Mouse (Mus musculus) left cerebral cortex, postnatal 14 days (tissue): ENCODE data around the gene Rgsl1. TPM values are rescaled to one million over a fixed set of nuclear protein-coding genes. Genes with fewer than 3 reads are reported as not detected.

Source experiments
- DNase-seq, 2 experiments: peaks; one replicate each; pipeline ENCODE4 v3.0.0; 2021 to 2022; ENCODE audit warnings: low spot score in 2 of 2, mixed read lengths in 1 of 2
- intact Hi-C: fragments of 180-260 bp; cut with DNase I; formaldehyde crosslinking; loops from one replicate; pipeline ENCODE4 v1.15.1; 2025
- total RNA-seq, 2 experiments: library from RNA; stranded (reverse); gene quantifications; 2 replicates each; pipeline ENCODE4 v1.2.3; 2021

Rgsl1 gene
- total RNA-seq, 2 experiments from 2014 or later = 0.92 to 1.2 TPM

- peak; percentile 65 to 83 for DNase-seq
- intact Hi-C loops = loop anchor here (1.0 to 5.0 kb wide), 3 partner anchors 61 to 436 kb away; no protein-coding TSS in a partner anchor
These were observed 97.2 kb downstream of the Rgsl1 start for GRCm38 (mm10) chr1:153746728-153747127.

DNA sequence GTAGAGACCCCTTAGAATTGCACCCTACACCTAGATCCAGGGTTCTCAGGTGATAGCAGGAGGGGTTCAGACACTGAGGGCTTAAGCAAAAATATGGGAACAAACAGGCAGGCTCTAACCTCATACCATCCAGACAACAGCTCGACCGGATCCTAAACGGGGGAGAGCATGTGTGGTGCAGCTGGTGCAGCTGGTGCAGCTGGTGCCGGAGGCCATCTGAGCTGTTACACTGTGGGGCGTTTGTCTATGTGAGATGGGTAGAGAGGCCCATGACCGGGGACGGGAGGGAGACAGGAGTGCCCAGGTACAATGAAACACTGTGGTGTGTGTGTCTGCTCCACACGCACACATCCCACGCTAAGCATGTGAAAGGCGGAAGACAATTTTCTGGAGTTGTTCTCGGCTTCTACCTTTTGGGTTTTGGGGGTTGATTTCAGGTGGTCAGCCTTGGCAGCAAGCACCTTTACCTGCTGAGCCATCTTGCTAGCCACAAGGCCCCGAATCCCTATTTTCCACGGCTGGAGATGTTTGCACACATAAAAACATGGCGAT is 97.7 kb downstream of the Rgsl1 start:
- intact Hi-C loops = loop anchor here (1.0 to 5.0 kb wide), 3 partner anchors 61 to 436 kb away; no protein-coding TSS in a partner anchor
- no peak for DNase-seq

DNA sequence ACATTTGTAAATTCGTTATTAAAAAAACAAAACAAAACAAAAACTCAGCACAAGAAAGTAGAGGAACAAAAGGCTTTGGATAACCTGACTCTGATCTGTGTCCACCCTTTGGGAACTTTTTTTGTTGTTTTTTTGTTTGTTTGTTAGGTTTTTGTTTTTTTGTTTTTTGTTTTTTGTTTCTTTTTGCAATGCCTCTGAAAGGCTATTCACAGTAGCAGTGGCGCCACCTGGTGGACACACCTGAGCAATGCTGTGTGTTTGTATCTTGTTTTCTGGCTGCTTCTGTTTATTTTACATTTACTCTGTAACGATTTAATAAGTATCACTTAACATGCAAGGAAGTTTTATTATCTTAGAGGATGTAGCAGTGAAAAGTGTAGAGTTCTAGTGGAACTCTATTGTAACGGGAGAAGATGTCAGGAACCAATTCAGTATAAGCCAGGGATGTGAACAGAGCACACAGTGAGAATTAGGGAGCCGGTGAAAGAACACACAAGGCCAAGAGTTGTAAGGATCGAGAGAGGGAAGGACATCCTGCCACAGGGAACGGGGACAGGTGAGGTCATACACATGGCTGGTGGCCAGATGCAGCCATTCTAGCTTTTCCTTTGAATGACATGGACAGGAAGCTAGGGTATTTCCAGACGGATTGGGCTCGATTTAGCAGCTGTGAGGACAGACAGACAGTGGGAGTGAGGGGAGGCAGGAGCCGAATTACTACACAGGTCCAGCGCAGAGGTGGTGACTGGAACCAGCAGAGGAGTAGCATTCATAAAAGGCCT is 101.4 kb downstream of the Rgsl1 start:
- peak; percentile 83 to 87 for DNase-seq
- intact Hi-C loops = loop anchor here (1.0 to 5.0 kb wide), 2 partner anchors 65 to 183 kb away; no protein-coding TSS in a partner anchor

DNA sequence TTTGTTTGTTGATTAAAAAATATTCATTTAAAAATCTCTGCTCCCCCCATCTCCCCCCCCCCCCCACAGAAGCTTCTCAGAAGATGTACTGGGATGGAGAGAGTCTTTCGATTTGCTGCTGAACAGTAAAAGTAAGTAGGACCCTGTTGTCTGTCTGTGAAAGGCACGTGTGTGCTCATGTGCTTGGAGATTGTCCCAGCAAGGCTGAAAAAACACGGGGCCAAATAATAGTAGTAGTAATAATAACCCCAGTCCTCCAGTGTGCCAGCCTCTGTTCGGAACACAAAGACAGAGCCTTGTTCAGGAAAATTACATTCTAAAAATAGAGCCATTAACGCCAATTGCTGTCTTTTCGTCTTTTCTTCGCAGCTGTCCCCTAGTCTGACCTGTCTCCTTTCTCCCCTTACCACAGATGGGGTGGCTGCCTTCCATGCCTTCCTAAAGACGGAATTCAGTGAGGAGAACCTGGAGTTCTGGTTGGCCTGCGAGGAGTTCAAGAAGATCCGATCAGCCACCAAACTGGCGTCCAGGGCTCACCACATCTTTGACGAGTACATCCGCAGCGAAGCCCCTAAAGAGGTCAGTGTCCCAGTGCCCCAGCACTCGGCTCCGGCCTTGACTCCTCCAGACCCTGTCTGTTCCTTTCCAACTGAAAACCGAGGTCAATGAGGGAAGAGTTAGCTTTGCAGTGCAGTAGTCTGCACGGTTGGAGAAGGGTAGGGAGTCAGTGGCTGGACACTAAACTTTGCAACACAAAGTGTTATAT is 102.2 kb downstream of the Rgsl1 start:
- no peak for DNase-seq
- intact Hi-C loops = loop anchor here (1.0 to 5.0 kb wide), 2 partner anchors 64 to 182 kb away; no protein-coding TSS in a partner anchor

DNA sequence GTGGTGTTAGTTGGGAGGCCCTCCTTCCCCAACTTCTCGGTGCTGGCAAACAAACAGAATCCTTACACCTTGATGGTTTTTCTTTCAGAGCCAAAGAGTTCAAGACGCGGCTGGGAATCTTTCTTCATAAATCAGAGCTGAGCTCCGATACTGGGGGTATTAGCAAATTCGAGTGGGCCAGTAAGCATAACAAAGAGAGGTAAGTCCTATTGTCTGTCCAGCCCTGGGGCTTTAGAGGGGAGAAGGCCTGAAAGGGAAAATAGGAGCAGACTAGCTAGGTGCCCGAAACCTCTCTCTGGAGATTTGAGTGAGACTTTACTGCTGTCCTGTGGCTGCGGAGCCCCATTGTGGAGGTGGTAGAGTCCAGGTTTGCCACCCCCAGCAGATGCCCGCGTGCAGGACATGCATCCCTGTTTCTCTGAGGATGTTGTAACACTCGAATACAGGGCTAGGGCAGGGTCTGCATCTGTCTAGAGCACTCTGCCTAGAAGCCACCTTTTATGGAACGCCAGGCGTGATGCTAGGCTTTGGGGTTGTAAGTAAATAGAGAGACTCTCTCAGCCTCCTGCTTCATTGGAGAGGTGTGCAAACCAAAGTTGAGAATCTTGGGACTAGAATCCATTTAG is 103.1 kb downstream of the Rgsl1 start:
- DNase-seq = no peak
- intact Hi-C loops = loop anchor here (5.0 kb wide), 1 partner anchor 64 kb away; no protein-coding TSS in a partner anchor

- intact Hi-C loops = loop anchor here (5.0 kb wide), 1 partner anchor 63 kb away; no protein-coding TSS in a partner anchor
- DNase-seq = peak in 1 of 2 experiments; percentile 61
These were observed 103.8 kb downstream of the Rgsl1 start, which contains the start of gene Rgs16 for GRCm38 (mm10) chr1:153740145-153740544. Gene Rgs16, plus strand, starts transcription at chr1:153740349.

DNA sequence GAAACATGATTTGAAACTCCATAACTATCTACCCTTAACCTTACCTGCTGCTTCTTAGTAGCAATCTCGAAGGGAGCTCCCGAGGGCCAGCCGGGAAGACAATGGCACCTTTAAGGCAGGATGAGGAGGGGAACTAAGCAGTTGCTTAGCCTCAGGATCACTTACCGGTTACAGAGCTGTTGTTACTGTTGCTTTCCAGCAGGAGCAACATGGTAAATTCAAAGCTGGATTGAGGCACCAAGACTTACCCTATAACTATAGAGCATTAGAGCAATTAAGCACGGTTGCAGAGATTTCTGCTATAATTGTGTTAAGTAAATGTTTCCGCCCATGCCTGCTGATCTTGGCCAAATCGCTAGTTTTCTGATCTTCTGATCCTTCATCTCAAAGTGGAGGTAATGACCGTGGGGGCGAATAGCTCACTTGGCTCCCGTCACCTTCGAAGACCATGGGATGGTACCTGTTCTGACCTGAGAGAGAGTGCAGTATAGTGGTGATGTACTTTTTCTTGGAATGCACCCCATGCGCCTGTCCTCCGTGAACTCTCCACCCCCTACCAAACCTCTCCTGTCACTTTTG is 104.4 kb downstream of the Rgsl1 start:
- intact Hi-C loops = loop anchor here (5.0 kb wide), 1 partner anchor 62 kb away; no protein-coding TSS in a partner anchor

GRCm38 (mm10) chr1:153737101-153738085 is 106.5 kb downstream of the Rgsl1 start:
- no peak for DNase-seq
- intact Hi-C loops = no loop called here

More for the DNA sequence above, 104.4 kb downstream of the Rgsl1 start:
- no peak for DNase-seq

DNA sequence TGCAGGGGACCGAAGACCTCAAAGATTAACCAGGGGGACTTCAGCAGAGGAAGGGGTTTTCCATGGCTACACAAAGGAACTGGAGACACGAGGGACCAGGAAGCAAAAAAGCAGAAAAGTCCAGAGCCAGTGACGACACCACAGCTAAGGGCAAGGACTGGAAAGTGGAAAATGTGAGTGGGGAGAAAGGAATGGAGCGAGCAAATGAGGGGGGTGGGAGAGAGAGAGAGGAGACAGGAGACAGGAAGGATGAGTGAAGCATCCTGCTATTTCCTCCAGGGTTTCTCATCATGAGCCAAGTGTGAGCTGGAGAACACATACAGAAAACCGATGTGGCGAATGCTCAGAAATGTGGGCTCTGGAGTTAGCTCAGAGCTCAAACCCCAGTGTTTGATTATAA is 107.8 kb downstream of the Rgsl1 start:
- no peak for DNase-seq
- intact Hi-C loops = no loop called here

GRCm38 (mm10) chr1:153734866-153735265 is 109.1 kb downstream of the Rgsl1 start:
- no peak for DNase-seq
- intact Hi-C loops = no loop called here

GRCm38 (mm10) chr1:153733181-153733580 is 110.8 kb downstream of the Rgsl1 start:
- intact Hi-C loops = no loop called here
- no peak for DNase-seq

DNA sequence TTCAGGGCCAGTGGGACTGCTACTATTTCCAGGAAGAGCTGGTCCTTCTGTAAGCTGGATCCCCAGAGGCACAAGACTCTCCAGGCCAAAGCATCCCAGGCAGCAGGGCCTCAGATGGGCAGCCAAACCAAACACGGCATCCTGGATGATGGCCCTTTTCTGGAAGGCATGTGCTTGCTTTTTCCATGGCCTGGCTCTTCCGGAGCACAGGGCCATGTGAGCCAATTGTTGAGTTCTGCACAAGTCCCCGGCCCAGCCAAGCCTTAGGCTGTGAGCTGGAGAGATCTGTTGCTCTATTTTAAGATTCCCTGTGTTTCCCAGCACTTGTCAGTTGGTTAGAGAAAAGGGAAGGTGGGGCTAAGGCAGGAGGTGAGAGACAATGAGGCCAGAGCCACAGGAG is 113.3 kb downstream of the Rgsl1 start:
- no peak for DNase-seq
- intact Hi-C loops = no loop called here

DNA sequence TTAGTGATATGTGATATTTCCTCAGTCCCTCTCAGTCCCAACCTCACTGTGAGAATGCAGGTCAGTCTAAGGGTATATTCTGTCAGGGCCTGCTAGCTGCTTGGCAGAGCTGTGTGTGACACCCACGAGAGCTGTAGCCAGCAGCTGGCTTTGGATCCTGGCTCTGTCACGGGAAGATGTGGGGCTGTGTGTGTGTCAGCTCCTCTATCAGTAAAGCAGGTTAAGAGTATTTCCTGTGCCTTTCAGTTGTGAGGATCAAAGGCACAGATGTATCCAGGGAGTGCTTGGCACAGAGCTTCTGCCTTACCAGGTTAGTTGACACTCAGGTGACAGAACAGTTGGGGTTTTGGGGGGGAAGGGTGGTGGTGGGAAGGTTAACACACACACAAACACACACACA is 114.1 kb downstream of the Rgsl1 start:
- no peak for DNase-seq
- intact Hi-C loops = no loop called here

Other genes starting within 250 kb of the Rgsl1 start
- 10 to 100 TPM; 37.6 to 39.6 TPM for gene Rgs8, start 191.1 kb downstream of the Rgsl1 start, total RNA-seq
- 1 to 10 TPM; 6.6 to 6.8 TPM for gene Rgs16, start 103.8 kb downstream of the Rgsl1 start, total RNA-seq
- 1 to 10 TPM; 7.6 to 8.3 TPM for gene Rnasel, start 94.7 kb downstream of the Rgsl1 start, total RNA-seq
- gene Teddm1b, start 30.2 kb upstream of the Rgsl1 start, total RNA-seq = not detected
- gene Teddm1a, start 47.6 kb upstream of the Rgsl1 start, total RNA-seq = not detected
- 1,000 to 10,000 TPM; 1,316 to 1,477 TPM for gene Glul, start 55.8 kb upstream of the Rgsl1 start, total RNA-seq
- gene Teddm2, start 56.1 kb upstream of the Rgsl1 start, total RNA-seq = 1 to 10 TPM; 3.3 to 3.4 TPM